Mouse (Mus musculus) liver, embryonic 14.5 days (tissue): ENCODE measurements at regions not wholly inside any gene's neighbourhood (a gene's known extent, or its start where the extent isn't known, plus 50 kb on each side); places are given as distances from the start of the nearest gene placed in this dataset.

Source experiments
- ATAC-seq: fragments of 200-750 bp; cut with Nextera tagmentation; 2 replicates; pipeline ENCODE4 v1.8.0; 2017; ENCODE audit warnings: moderate number of reproducible peaks, mild to moderate bottlenecking, moderate library complexity; ENCODE audit not compliant: insufficient read depth
- DNase-seq, 3 experiments: peaks; one replicate each; pipeline ENCODE4 v3.0.0-alpha.2; 2012 to 2013; ENCODE audit warnings: low read depth in 3 of 3, low spot score in 3 of 3
- H3K27ac ChIP-seq: fragments of 300-500 bp; sonication (generic); 2 replicates; pipeline ENCODE4 v1.5.1; 2014; ENCODE audit warnings: moderate library complexity, mild to moderate bottlenecking, control low read depth, inconsistent platforms
- H3K27me3 ChIP-seq: fragments of 300-500 bp; sonication (generic); 2 replicates; pipeline ENCODE4 v1.6.1; 2014; ENCODE audit warnings: mild to moderate bottlenecking, low read length, moderate library complexity; ENCODE audit not compliant: control insufficient read depth, insufficient read depth
- H3K36me3 ChIP-seq: fragments of 300-500 bp; sonication (generic); replicated peaks from 2 replicates; pipeline ENCODE4 v1.6.1; 2014; ENCODE audit warnings: low read depth; ENCODE audit not compliant: control insufficient read depth, insufficient read depth
- H3K4me1 ChIP-seq, 2 experiments: fragments of 200-500 bp in 1 of 2; fragments of 300-500 bp in 1 of 2; sonication (generic) in 1 of 2; replicated peaks; 2 replicates each; pipeline ENCODE4 v1.6.1; 2012 to 2014; ENCODE audit warnings: antibody characterized with exemption in 1 of 2, inconsistent platforms in 1 of 2, low read length in 1 of 2; ENCODE audit not compliant: control insufficient read depth in 2 of 2, insufficient read depth in 2 of 2
- H3K4me2 ChIP-seq: fragments of 300-500 bp; sonication (generic); 2 replicates; pipeline ENCODE4 v1.6.1; 2014; ENCODE audit warnings: low read depth, mild to moderate bottlenecking, control low read depth, moderate library complexity
- H3K4me3 ChIP-seq, 2 experiments: fragments of 200-500 bp in 1 of 2; fragments of 300-500 bp in 1 of 2; sonication (generic) in 1 of 2; 2 replicates each; pipeline ENCODE4 v1.5.1; 2012 to 2014; ENCODE audit warnings: low read depth in 2 of 2, low read length in 2 of 2, mild to moderate bottlenecking in 2 of 2, control low read depth in 1 of 2, inconsistent platforms in 1 of 2, moderate library complexity in 1 of 2; ENCODE audit not compliant: insufficient read depth in 1 of 2
- H3K9ac ChIP-seq: fragments of 300-500 bp; sonication (generic); replicated peaks from 2 replicates; pipeline ENCODE4 v1.6.1; 2014; ENCODE audit warnings: mild to moderate bottlenecking, control low read depth, moderate library complexity
- H3K9me3 ChIP-seq: fragments of 300-500 bp; sonication (generic); 2 replicates; pipeline ENCODE4 v1.6.1; 2016; ENCODE audit warnings: low read length, mixed read lengths; ENCODE audit not compliant: control insufficient read depth
- CTCF ChIP-seq: IDR thresholded peaks from 2 replicates; pipeline ENCODE4 v1.5.1; 2016; ENCODE audit warnings: antibody characterized with exemption, low read depth, control low read depth
- EP300 ChIP-seq: IDR thresholded peaks from 2 replicates; pipeline ENCODE4 v1.6.1; 2016; ENCODE audit warnings: antibody characterized with exemption, low read depth
- WGBS: fragments of 180-500 bp; shearing (Covaris S2); extraction: QIAGEN DNeasy Blood & Tissue Kit; methylation state at CpG from one replicate; pipeline ENCODE4 v1.1.7; 2014; ENCODE audit not compliant: insufficient replicate concordance; 5-methylcytosine and 5-hydroxymethylcytosine counted together

GRCm38 (mm10) chr13:52766236-52766635 lies 163.2 kb downstream of the Auh start:
- Histone ChIP-seq H3K4me2 (no peak overlapping the region), H3K36me3 (no peaks in the 10 kb centered on the region), H3K9me3 (no peaks in the 10 kb centered on the region), H3K4me3 (no peak overlapping the region), H3K9ac (no peak overlapping the region), H3K27ac (no peak overlapping the region), H3K4me1 (0 out of 4 replicates have a peak, but pooled peaks cover 0 to 4% of the 10 kb centered on the region in 2 experiments), H3K27me3 (no peaks in the 10 kb centered on the region)
- TF ChIP-seq EP300 (no peak), CTCF (no peak)
- no peak for DNase-seq
- 43% methylated on average over 2 of the region's 2 CpGs for WGBS
- ATAC-seq = no peak

GRCm38 (mm10) chr13:52769956-52770355 lies 159.5 kb downstream of the Auh start:
- ATAC-seq (no peak), DNase-seq (no peak)
- Histone ChIP-seq H3K27me3 (no peaks in the 10 kb centered on the region), H3K4me1 (0 out of 4 replicates have a peak, but pooled peaks cover 0 to 4% of the 10 kb centered on the region in 2 experiments), H3K9me3 (no peaks in the 10 kb centered on the region), H3K27ac (no peak overlapping the region), H3K4me2 (no peak overlapping the region), H3K4me3 (no peak overlapping the region), H3K9ac (no peak overlapping the region), H3K36me3 (no peaks in the 10 kb centered on the region)
- TF ChIP-seq CTCF (no peak), EP300 (no peak)
- WGBS = 76% methylated on average over 8 of the region's 8 CpGs

GRCm38 (mm10) chr13:52771518-52771917 lies 158.0 kb downstream of the Auh start:
- ATAC-seq (no peak), DNase-seq (no peak)
- Histone ChIP-seq H3K4me1 (0 out of 4 replicates have a peak, but pooled peaks cover 0 to 4% of the 10 kb centered on the region in 2 experiments), H3K4me3 (no peak overlapping the region), H3K9me3 (no peaks in the 10 kb centered on the region), H3K9ac (no peak overlapping the region), H3K27ac (no peak overlapping the region), H3K27me3 (no peaks in the 10 kb centered on the region), H3K36me3 (no peaks in the 10 kb centered on the region), H3K4me2 (no peak overlapping the region)
- WGBS = 63% methylated on average over 3 of the region's 3 CpGs
- TF ChIP-seq CTCF = no peak
- no peak for TF ChIP-seq EP300

- Histone ChIP-seq H3K36me3 (no peaks in the 10 kb centered on the region), H3K9ac (no peak overlapping the region), H3K4me1 (0 out of 4 replicates have a peak, but pooled peaks cover 0 to 4% of the 10 kb centered on the region in 2 experiments), H3K4me3 (no peak overlapping the region), H3K27me3 (no peaks in the 10 kb centered on the region), H3K27ac (no peak overlapping the region), H3K4me2 (no peak overlapping the region), H3K9me3 (no peaks in the 10 kb centered on the region)
- no peak for TF ChIP-seq EP300
- no peak for TF ChIP-seq CTCF
- 49% methylated on average over 4 of the region's 4 CpGs for WGBS
- ATAC-seq = no peak
- no peak for DNase-seq
These were observed 157.4 kb downstream of the Auh start for GRCm38 (mm10) chr13:52772081-52772480.

- no peaks in the 10 kb centered on the region for H3K27me3 ChIP-seq
- no peak for TF ChIP-seq EP300
- no peak for TF ChIP-seq CTCF
- ATAC-seq (no peak), DNase-seq (no peak)
- no peaks in the 10 kb centered on the region for H3K36me3 ChIP-seq
- no peak overlapping the region for H3K9ac ChIP-seq
- H3K4me2 ChIP-seq = no peak overlapping the region
- H3K27ac ChIP-seq = no peak overlapping the region
- no peaks in the 10 kb centered on the region for H3K9me3 ChIP-seq
- H3K4me3 ChIP-seq = no peak overlapping the region
- 38% methylated on average over 6 of the region's 6 CpGs for WGBS
- H3K4me1 ChIP-seq = no peaks in the 10 kb centered on the region
These were observed 152.0 kb downstream of the Auh start for GRCm38 (mm10) chr13:52777396-52778034.
